In the genomic region with DNA sequence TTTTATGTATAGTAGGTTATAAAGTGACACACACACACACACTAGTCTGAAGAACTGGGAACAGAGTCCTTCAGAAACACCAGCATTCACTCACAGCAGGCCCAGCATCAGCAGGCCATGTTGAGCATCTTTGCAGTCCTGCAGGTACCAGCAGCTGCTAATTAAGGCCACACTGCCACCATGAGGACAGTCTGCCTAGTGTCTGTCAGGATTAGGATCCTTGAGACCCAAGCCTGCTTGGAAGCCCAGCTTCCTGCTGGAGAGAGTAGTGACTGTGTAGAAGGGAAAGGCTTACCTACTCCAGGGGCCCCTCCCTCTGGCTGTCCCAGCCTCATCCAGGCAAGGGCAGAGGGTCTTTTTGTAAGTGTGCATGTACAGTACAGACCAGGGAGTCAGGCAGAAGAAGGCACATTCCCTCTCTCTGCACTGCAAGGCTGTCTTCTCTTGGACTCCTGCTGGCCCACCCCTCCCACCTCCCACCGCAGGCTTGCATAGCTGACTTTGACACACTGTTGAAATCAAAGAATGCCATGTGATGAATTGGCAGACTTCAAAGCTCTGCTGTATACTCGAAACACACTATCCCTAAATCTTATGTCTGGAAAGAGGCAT, we compare ENCODE assay signal across 8 mouse cellular contexts. TPM values are rescaled to one million over a fixed set of nuclear protein-coding genes. Genes with fewer than 3 reads are reported as not detected.
A peak's percentile ranks its signal among the peaks of the same experiment; 100 is the strongest.
DNase-seq lines count a peak whose midpoint lies in the region; ATAC-seq and TF ChIP-seq lines count a peak whose summit lies in the region.

No protein-coding gene starts in this region.

- DNase-seq in cerebellum, adult 11 months = peak; percentile 14
- peak; percentile 85 to 87 for DNase-seq in heart, postnatal 10 days
- peak; percentile 87 to 91 for DNase-seq in kidney, postnatal 36 days
- peak; percentile 35 for DNase-seq in ovary, postnatal 10 days (ENCODE audit: low spot score)
- peak; percentile 52 for DNase-seq in thymus, postnatal 25 days

- no peak for TF ChIP-seq EP300 in ES-Bruce4 (IDR thresholded peaks at IDR 0.05; ENCODE audit: insufficient read depth, low read depth, low read length)

- peak; percentile 90 for ATAC-seq in forebrain, embryonic 15.5 days (replicated peaks)
- peak; percentile 28; the same call in 1 of the 2 replicates for ATAC-seq in liver, embryonic 15.5 days (ENCODE audit: insufficient read depth)

- H3K27me3 ChIP-seq in ES-Bruce4 (ENCODE audit: control insufficient read depth, insufficient read depth, low read length, poor library complexity, severe bottlenecking) = no peaks in the 10 kb centered on the region
- no peaks in the 10 kb centered on the region for H3K27me3 ChIP-seq in forebrain, embryonic 15.5 days
- H3K27me3 ChIP-seq in liver, embryonic 15.5 days = no peaks in the 10 kb centered on the region

- intact Hi-C loops in heart, postnatal 10 days (cut with DNase I) = loop anchor here (1.0 to 10.0 kb wide), 4 partner anchors 145 to 1583 kb away; no protein-coding TSS in a partner anchor

- TF ChIP-seq POLR2A in ES-Bruce4 (IDR thresholded peaks at IDR 0.05; ENCODE audit: insufficient read depth, low read length) = no peak

- H3K9me3 ChIP-seq in ES-Bruce4 (replicated peaks; ENCODE audit: control insufficient read depth, insufficient read depth, low read length, poor library complexity, severe bottlenecking) = no peaks in the 10 kb centered on the region
- no peaks in the 10 kb centered on the region for H3K9me3 ChIP-seq in forebrain, embryonic 15.5 days
- H3K9me3 ChIP-seq in liver, embryonic 15.5 days (replicated peaks) = no peaks in the 10 kb centered on the region

- WGBS in forebrain, embryonic 15.5 days = 38% methylated on average over 2 of the region's 2 CpGs
- WGBS in liver, embryonic 15.5 days (ENCODE audit: insufficient replicate concordance) = 33% methylated on average over 2 of the region's 2 CpGs

- H3K4me1 ChIP-seq in ES-Bruce4 (ENCODE audit: control insufficient read depth, insufficient read depth, low read length) = no peaks in the 10 kb centered on the region
- H3K4me1 ChIP-seq in forebrain, embryonic 15.5 days = no peaks in the 10 kb centered on the region
- no peaks in the 10 kb centered on the region for H3K4me1 ChIP-seq in liver, embryonic 15.5 days (replicated peaks)

- no peak overlapping the region for H3K4me2 ChIP-seq in forebrain, embryonic 15.5 days (replicated peaks)
- no peak overlapping the region for H3K4me2 ChIP-seq in liver, embryonic 15.5 days

- H3K36me3 ChIP-seq in ES-Bruce4 (ENCODE audit: control insufficient read depth, insufficient read depth, low read length, poor library complexity, severe bottlenecking) = no peaks in the 10 kb centered on the region
- no peaks in the 10 kb centered on the region for H3K36me3 ChIP-seq in forebrain, embryonic 15.5 days
- H3K36me3 ChIP-seq in liver, embryonic 15.5 days (replicated peaks) = no peaks in the 10 kb centered on the region

- no peak overlapping the region for H3K9ac ChIP-seq in ES-Bruce4 (ENCODE audit: low read depth, poor library complexity, severe bottlenecking)
- no peak overlapping the region for H3K9ac ChIP-seq in forebrain, embryonic 15.5 days (replicated peaks)
- no peak overlapping the region for H3K9ac ChIP-seq in liver, embryonic 15.5 days

- no peak overlapping the region for H3K4me3 ChIP-seq in ES-Bruce4 (ENCODE audit: low read depth, low read length)
- no peak overlapping the region for H3K4me3 ChIP-seq in forebrain, embryonic 15.5 days
- H3K4me3 ChIP-seq in liver, embryonic 15.5 days (replicated peaks) = no peak overlapping the region

- peak; percentile 75 for TF ChIP-seq CTCF in ES-Bruce4 (IDR thresholded peaks at IDR 0.05; ENCODE audit: low read depth, low read length)

- no peak overlapping the region for H3K27ac ChIP-seq in ES-Bruce4 (ENCODE audit: insufficient read depth, low read length)
- no peak overlapping the region for H3K27ac ChIP-seq in forebrain, embryonic 15.5 days (replicated peaks)
- no peak overlapping the region for H3K27ac ChIP-seq in liver, embryonic 15.5 days (replicated peaks)

RNA-seq across cellular contexts. Expression of a gene that starts 27.6 kb away (rescaled TPM):
- polyA plus RNA-seq in ES-Bruce4 (2011; ENCODE audit: insufficient read depth, insufficient read length, low read depth, missing spikeins) = 2.4 and 3.2 TPM in 2 replicates
- polyA plus RNA-seq in forebrain, embryonic 15.5 days (2015; fragmentation: Nextera tagmentation; extraction: Ambion mirVana) = 28.6 and 29.8 TPM in 2 replicates
- total RNA-seq in heart, postnatal 10 days (2021) = 10 to 100 TPM; 15.7 to 16.2 TPM
- 1.5 and 1.6 TPM in 2 replicates for polyA plus RNA-seq in liver, embryonic 15.5 days (2015; fragmentation: Nextera tagmentation; extraction: Ambion mirVana)

RNA-seq across cellular contexts. Expression of a gene that starts 54.2 kb away (rescaled TPM):
- polyA plus RNA-seq in ES-Bruce4 (2011; ENCODE audit: insufficient read depth, insufficient read length, low read depth, missing spikeins) = not detected in 2 replicates
- polyA plus RNA-seq in forebrain, embryonic 15.5 days (2015; fragmentation: Nextera tagmentation; extraction: Ambion mirVana) = 1.6 and 1.9 TPM in 2 replicates
- under 1 TPM; 0.12 to 0.32 TPM for total RNA-seq in heart, postnatal 10 days (2021)
- 0.14 and 0.15 TPM in 2 replicates for polyA plus RNA-seq in liver, embryonic 15.5 days (2015; fragmentation: Nextera tagmentation; extraction: Ambion mirVana)

Comparison
In these comparisons a context has a peak if more than half of its experiments do, and no peak if none do; other contexts are left out.
1. DNase-seq: peak in every context shown above with its lines; median percentile 89 in kidney, postnatal 36 days; 86 in heart, postnatal 10 days; 52 in thymus, postnatal 25 days; 35 in ovary, postnatal 10 days; 14 in cerebellum, adult 11 months.